Mouse (Mus musculus) spleen, adult 2 months (tissue): ENCODE results near the gene Hoxb5.

Experiments
- CTCF ChIP-seq: fragments of 200-500 bp; IDR thresholded peaks from 2 replicates; pipeline ENCODE4 v1.5.1; 2011; ENCODE audit warnings: mild to moderate bottlenecking, inconsistent platforms; ENCODE audit not compliant: insufficient read depth, insufficient read length, insufficient replicate concordance; ENCODE audit errors: extremely low read depth
- POLR2A ChIP-seq: fragments of 200-500 bp; IDR thresholded peaks from 2 replicates; pipeline ENCODE4 v1.6.1; 2011; ENCODE audit warnings: low read depth, low read length, inconsistent platforms

GRCm38 (mm10) chr11:96289837-96290236 is 13.3 kb upstream of the Hoxb5 start:
- TF ChIP-seq CTCF: no peak
- TF ChIP-seq POLR2A: no peak
